In genomic region chr3:121430289-121430936, GRCm38 (mm10) we compare ENCODE assay signal across 9 mouse cellular contexts. TPM values are rescaled to one million over a fixed set of nuclear protein-coding genes. Genes with fewer than 3 reads are reported as not detected.
DNase-seq lines count a peak whose midpoint lies in the region; ATAC-seq and TF ChIP-seq lines count a peak whose summit lies in the region.
"Had no signal": no experiment of that assay in that cellular context is flagged by ENCODE, and none has a peak within 500 bp of the region (broad histone marks: within the 10 kb centered on the region; RNA-seq: fewer than 3 reads in every experiment).

No protein-coding gene starts in this region.

- no peak overlapping the region for H3K9ac ChIP-seq in kidney, postnatal 0 days (ENCODE audit: low read depth, low read length)
- H3K9ac ChIP-seq in forebrain, embryonic 13.5 days: no peak overlapping the region
- H3K9ac ChIP-seq in midbrain, embryonic 13.5 days (replicated peaks): peak overlapping the region; percentile 32; the same call in 1 of the 2 replicates

- no peak for TF ChIP-seq CTCF in kidney, postnatal 0 days (IDR thresholded peaks at IDR 0.05; ENCODE audit: low read depth)

- WGBS in kidney, postnatal 0 days: 47% methylated on average over 7 of the region's 7 CpGs
- 34% methylated on average over 7 of the region's 7 CpGs for WGBS in forebrain, embryonic 13.5 days
- WGBS in midbrain, embryonic 13.5 days: 14% methylated on average over 7 of the region's 7 CpGs

- no peak overlapping the region for H3K27ac ChIP-seq in kidney, postnatal 0 days
- peak overlapping the region; percentile 28; the same call in 1 of the 2 replicates for H3K27ac ChIP-seq in brown adipose tissue, adult 24 weeks (replicated peaks; ENCODE audit: low read depth, low read length)
- H3K27ac ChIP-seq in forebrain, embryonic 13.5 days: peak overlapping the region; percentile 45; the same call in 1 of the 2 replicates
- H3K27ac ChIP-seq in midbrain, embryonic 13.5 days: 0 out of 2 replicates have a peak overlapping the region, but pooled peaks have one; percentile 17

- no peaks in the 10 kb centered on the region for H3K9me3 ChIP-seq in kidney, postnatal 0 days (replicated peaks; ENCODE audit: low read length)
- H3K9me3 ChIP-seq in forebrain, embryonic 13.5 days (replicated peaks): no peaks in the 10 kb centered on the region
- no peaks in the 10 kb centered on the region for H3K9me3 ChIP-seq in midbrain, embryonic 13.5 days

- peak overlapping the region; percentile 88; the same call in 1 of the 2 replicates for H3K4me2 ChIP-seq in kidney, postnatal 0 days (ENCODE audit: low read length)
- H3K4me2 ChIP-seq in forebrain, embryonic 13.5 days: peak overlapping the region; percentile 78
- peak overlapping the region; percentile 75 for H3K4me2 ChIP-seq in midbrain, embryonic 13.5 days (replicated peaks)

- ATAC-seq in kidney, postnatal 0 days (replicated peaks; ENCODE audit: low FRiP score, low read depth): no peak
- no peak for ATAC-seq in forebrain, embryonic 13.5 days
- ATAC-seq in midbrain, embryonic 13.5 days: no peak
- ATAC-seq: Patski had no signal

- H3K36me3 ChIP-seq in kidney, postnatal 0 days (ENCODE audit: insufficient read depth, low read length): no peaks in the 10 kb centered on the region
- H3K36me3 ChIP-seq in forebrain, embryonic 13.5 days (ENCODE audit: poor library complexity, severe bottlenecking): no peaks in the 10 kb centered on the region
- H3K36me3 ChIP-seq in midbrain, embryonic 13.5 days: no peaks in the 10 kb centered on the region

- H3K4me3 ChIP-seq in kidney, postnatal 0 days (replicated peaks; ENCODE audit: low read depth, low read length): no peak overlapping the region
- no peak overlapping the region for H3K4me3 ChIP-seq in brown adipose tissue, adult 24 weeks (ENCODE audit: insufficient read depth, low read depth, low read length)
- no peak overlapping the region; the same call in 1 of the 2 replicates for H3K4me3 ChIP-seq in forebrain, embryonic 13.5 days
- peak overlapping the region; percentile 95; the same call in 1 of the 2 replicates for H3K4me3 ChIP-seq in midbrain, embryonic 13.5 days (replicated peaks)

- no peak for DNase-seq in kidney, postnatal 0 days (ENCODE audit: low spot score)
- no peak for DNase-seq in kidney, postnatal 36 days
- DNase-seq in thymus, postnatal 10 days (ENCODE audit: low spot score in 2 of 2): no peak
- no peak for DNase-seq in B cell, adult 2 months
- DNase-seq: thymus, adult 18-20 months had no signal

- no peaks in the 10 kb centered on the region for H3K27me3 ChIP-seq in kidney, postnatal 0 days (ENCODE audit: insufficient read depth, low read length)
- H3K27me3 ChIP-seq in forebrain, embryonic 13.5 days: no peaks in the 10 kb centered on the region
- no peaks in the 10 kb centered on the region for H3K27me3 ChIP-seq in midbrain, embryonic 13.5 days
- H3K27me3 ChIP-seq: Patski had no signal

- peaks cover 56% of the 10 kb centered on the region for H3K4me1 ChIP-seq in kidney, postnatal 0 days (replicated peaks; ENCODE audit: insufficient read depth, low read length)
- H3K4me1 ChIP-seq in brown adipose tissue, adult 24 weeks (ENCODE audit: control insufficient read depth, insufficient read depth, insufficient read length, low read length): peaks cover 22% of the 10 kb centered on the region
- peaks cover 71% of the 10 kb centered on the region for H3K4me1 ChIP-seq in forebrain, embryonic 13.5 days
- peaks cover 75% of the 10 kb centered on the region for H3K4me1 ChIP-seq in midbrain, embryonic 13.5 days (replicated peaks)

RNA-seq across cellular contexts. Expression of gene Cnn3, which starts 4.1 kb away (rescaled TPM):
- 444 and 480 TPM in 2 replicates for polyA plus RNA-seq in kidney, postnatal 0 days (2015; fragmentation: Nextera tagmentation; extraction: Ambion mirVana)
- polyA plus RNA-seq in brown adipose tissue, adult 24 weeks (2012; ENCODE audit: insufficient read depth, insufficient read length, missing spikeins): 28.7 and 35.4 TPM in 2 replicates
- polyA plus RNA-seq in forebrain, embryonic 13.5 days (2015; fragmentation: Nextera tagmentation; extraction: Ambion mirVana): 770 and 773 TPM in 2 replicates
- polyA plus RNA-seq in midbrain, embryonic 13.5 days (2015; fragmentation: Nextera tagmentation; extraction: Ambion mirVana): 703 and 728 TPM in 2 replicates

Comparison
In these comparisons a context has a peak if more than half of its experiments do, and no peak if none do; other contexts are left out.
1. RNA of gene Cnn3, which starts 4.1 kb away (polyA plus RNA-seq): 770 to 773 TPM in forebrain, embryonic 13.5 days, 703 to 728 TPM in midbrain, embryonic 13.5 days and 444 to 480 TPM in kidney, postnatal 0 days; 28.7 to 35.4 TPM in brown adipose tissue, adult 24 weeks; every median in the first group is over 10 times any median in the second.
2. Peak in every context shown above with its lines, with median percentiles within 50 percentile points of each other: H3K4me2 ChIP-seq.